Mouse (Mus musculus) ovary, adult 18-20 months (tissue): ENCODE measurements around the gene Lilr4b.
"Not testable (repeated sequence)": the region's sequence is repeated elsewhere in the genome, so short reads cannot be mapped to it uniquely, and the experiment has no call there.

ENCODE experiments used
- DNase-seq: peaks from one replicate; pipeline ENCODE4 v3.0.0; 2022; ENCODE audit warnings: low spot score, mixed read lengths

The Lilr4b gene

GRCm38 (mm10) chr10:51480397-51480796 lies at the start of gene Lilr4b, which contains the start of gene Gm49339:
TSS of gene Lilr4b (plus strand) at chr10:51480632.
TSS of gene Gm49339 (plus strand) at chr10:51480612.
- not testable (repeated sequence) for DNase-seq

- DNase-seq = no peak
These were observed 47.5 kb upstream of the Lilr4b start for GRCm38 (mm10) chr10:51432940-51433339.

GRCm38 (mm10) chr10:51435684-51436083 lies 44.7 kb upstream of the Lilr4b start:
- no peak for DNase-seq

GRCm38 (mm10) chr10:51451610-51452009 lies 28.8 kb upstream of the Lilr4b start:
- DNase-seq = no peak

- no peak for DNase-seq
These were observed 26.7 kb upstream of the Lilr4b start for GRCm38 (mm10) chr10:51453616-51454298.

- DNase-seq = no peak
These were observed 26.1 kb upstream of the Lilr4b start for GRCm38 (mm10) chr10:51454365-51454764.

GRCm38 (mm10) chr10:51455762-51456161 lies 24.7 kb upstream of the Lilr4b start:
- no peak for DNase-seq

GRCm38 (mm10) chr10:51456369-51456768 lies 24.1 kb upstream of the Lilr4b start:
- DNase-seq = no peak

GRCm38 (mm10) chr10:51463800-51464199 lies 16.6 kb upstream of the Lilr4b start:
- not testable (repeated sequence) for DNase-seq

- DNase-seq = not testable (repeated sequence)
These were observed 10.3 kb downstream of the Lilr4b start, which contains the start of gene Lilrb4a for GRCm38 (mm10) chr10:51490691-51491090. TSS of gene Lilrb4a (plus strand) at chr10:51490956.

GRCm38 (mm10) chr10:51520021-51520420 lies 39.6 kb downstream of the Lilr4b start:
- no peak for DNase-seq

GRCm38 (mm10) chr10:51521453-51521852 lies 41.0 kb downstream of the Lilr4b start:
- no peak for DNase-seq

GRCm38 (mm10) chr10:51526090-51526489 lies 45.7 kb downstream of the Lilr4b start:
- DNase-seq = no peak

- DNase-seq = no peak
These were observed 46.2 kb downstream of the Lilr4b start for GRCm38 (mm10) chr10:51526633-51527032.

- no peak for DNase-seq
These were observed 48.5 kb downstream of the Lilr4b start for GRCm38 (mm10) chr10:51528840-51529434.

- no peak for DNase-seq
These were observed 49.1 kb downstream of the Lilr4b start for GRCm38 (mm10) chr10:51529497-51529896.

GRCm38 (mm10) chr10:51530813-51531212 lies 50.4 kb downstream of the Lilr4b start:
- DNase-seq = no peak
